Mouse (Mus musculus) testis, adult 2 months (tissue): ENCODE data around the gene Hist1h2ab. TPM values are rescaled to one million over a fixed set of nuclear protein-coding genes. Genes with fewer than 3 reads are reported as not detected.

Experiments used
- H3K27ac ChIP-seq: fragments of 200-500 bp; 2 replicates; pipeline ENCODE4 v1.5.1; 2012; ENCODE audit warnings: low read depth, low read length; ENCODE audit not compliant: control insufficient read depth, insufficient read depth
- H3K27me3 ChIP-seq: fragments of 200-500 bp; 2 replicates; pipeline ENCODE4 v1.6.1; 2012; ENCODE audit warnings: mild to moderate bottlenecking, low read length, moderate library complexity; ENCODE audit not compliant: control insufficient read depth, insufficient read depth
- H3K36me3 ChIP-seq: fragments of 200-500 bp; 2 replicates; pipeline ENCODE4 v1.6.1; 2012; ENCODE audit warnings: mild to moderate bottlenecking, low read length; ENCODE audit not compliant: control insufficient read depth, insufficient read depth
- H3K4me1 ChIP-seq: fragments of 200-500 bp; 2 replicates; pipeline ENCODE4 v1.6.1; 2012; ENCODE audit warnings: low read length; ENCODE audit not compliant: control insufficient read depth, insufficient read depth
- H3K4me3 ChIP-seq: fragments of 200-500 bp; 2 replicates; pipeline ENCODE4 v1.5.1; 2012; ENCODE audit warnings: low read depth, mild to moderate bottlenecking, low read length, moderate library complexity, mixed read lengths; ENCODE audit not compliant: control insufficient read depth
- CTCF ChIP-seq: fragments of 200-500 bp; IDR thresholded peaks from 2 replicates; pipeline ENCODE4 v1.5.1; 2012; ENCODE audit warnings: low read depth, mild to moderate bottlenecking, inconsistent platforms, low read length, moderate library complexity; ENCODE audit not compliant: control insufficient read depth, insufficient read depth, insufficient replicate concordance
- POLR2A ChIP-seq: fragments of 200-500 bp; IDR thresholded peaks from 2 replicates; pipeline ENCODE4 v1.6.1; 2012; ENCODE audit warnings: low read depth, mild to moderate bottlenecking, inconsistent platforms, low read length, moderate library complexity; ENCODE audit not compliant: control insufficient read depth
- polyA plus RNA-seq: library from polyadenylated mRNA; depleted of rRNA; stranded (reverse); fragments of >200 nt; gene quantifications from 2 replicates; pipeline ENCODE4 v1.2.3, GENCODE M21; 2012

The Hist1h2ab gene
- polyA plus RNA-seq, 1 experiment = 4.4 TPM

DNA sequence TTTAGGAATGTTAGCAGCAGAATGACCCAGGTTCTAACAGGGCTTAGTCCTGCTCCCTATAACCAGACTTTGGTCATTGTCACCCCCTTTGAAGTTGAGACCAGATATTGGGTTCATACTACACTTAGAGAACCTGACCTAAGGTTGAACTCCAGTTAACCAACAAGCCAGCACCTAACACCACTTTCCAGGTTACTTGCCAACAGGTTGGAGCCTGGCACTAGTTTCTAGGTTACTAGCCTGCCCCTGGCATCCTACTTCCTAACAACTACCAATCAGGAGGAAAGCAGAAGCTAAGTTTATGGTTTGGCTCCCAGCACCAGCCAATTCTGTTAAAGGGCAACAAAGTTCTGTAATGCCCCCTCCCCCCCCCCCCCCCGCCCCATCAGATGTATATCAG is 25.7 kb upstream of the Hist1h2ab start:
- Histone ChIP-seq H3K4me3 (no peak overlapping the region), H3K4me1 (peaks cover 3% of the 10 kb centered on the region; the same call in 1 of the 2 replicates), H3K36me3 (no peaks in the 10 kb centered on the region), H3K27ac (no peak overlapping the region), H3K27me3 (no peaks in the 10 kb centered on the region)
- TF ChIP-seq POLR2A = no peak
- no peak for TF ChIP-seq CTCF

DNA sequence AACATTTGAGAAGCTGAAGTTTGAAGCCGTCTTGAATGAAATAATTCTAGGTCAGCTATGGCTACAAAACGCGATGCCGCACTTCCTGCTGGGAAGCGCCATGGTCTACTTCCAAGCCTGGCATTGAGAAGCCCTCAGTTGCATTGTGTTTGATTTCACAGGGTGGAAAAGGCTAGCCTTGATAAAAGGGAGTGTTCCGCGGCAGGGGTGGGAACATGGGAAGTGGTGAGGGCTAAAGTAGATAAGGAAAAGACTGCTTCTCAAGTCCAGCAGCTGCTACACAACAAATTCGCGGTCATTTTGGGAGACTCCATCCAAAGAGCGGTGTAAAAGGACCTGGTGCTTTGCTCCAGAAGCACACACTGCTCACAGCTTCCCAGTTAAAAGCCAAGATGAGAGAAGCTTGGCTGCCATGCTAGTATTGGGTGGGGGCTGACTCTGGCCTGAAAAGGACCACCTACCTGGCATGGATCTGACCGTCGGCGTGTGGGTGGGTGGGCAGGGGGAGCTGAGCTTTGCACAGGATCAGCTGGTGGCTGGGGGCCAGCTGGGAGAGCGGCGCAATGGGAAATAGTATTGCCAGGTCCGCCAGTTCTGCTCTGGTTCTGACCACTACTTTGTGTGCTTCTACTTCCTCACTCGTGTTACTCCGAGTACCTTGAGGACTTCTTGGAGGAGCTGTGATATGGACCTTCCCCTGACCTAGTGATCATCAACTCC is 22.3 kb upstream of the Hist1h2ab start:
- Histone ChIP-seq H3K36me3 (no peaks in the 10 kb centered on the region), H3K4me3 (no peak overlapping the region), H3K27ac (no peak overlapping the region), H3K4me1 (peaks cover 3% of the 10 kb centered on the region; the same call in 1 of the 2 replicates), H3K27me3 (no peaks in the 10 kb centered on the region)
- no peak for TF ChIP-seq POLR2A

DNA sequence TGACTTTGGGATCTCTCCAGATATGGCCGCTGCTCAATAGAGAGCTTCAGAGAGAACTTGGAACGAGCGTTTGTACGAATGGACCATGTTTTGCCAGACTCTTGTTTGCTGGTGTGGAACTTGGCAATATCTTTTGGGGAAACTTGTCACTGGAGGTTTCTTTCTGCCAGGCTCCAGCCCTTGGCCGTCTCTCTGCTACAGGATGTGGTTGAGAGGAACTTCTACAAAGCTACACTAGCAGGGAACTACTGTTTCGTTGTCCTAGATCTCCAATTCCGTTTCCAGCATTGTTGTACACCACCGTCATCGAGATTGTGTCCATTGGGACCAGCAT is 21.8 kb upstream of the Hist1h2ab start:
- no peaks in the 10 kb centered on the region for H3K27me3 ChIP-seq
- TF ChIP-seq CTCF = no peak
- no peak for TF ChIP-seq POLR2A
- H3K4me3 ChIP-seq = no peak overlapping the region
- no peak overlapping the region for H3K27ac ChIP-seq
- peaks cover 3% of the 10 kb centered on the region; the same call in 1 of the 2 replicates for H3K4me1 ChIP-seq
- H3K36me3 ChIP-seq = no peaks in the 10 kb centered on the region

DNA sequence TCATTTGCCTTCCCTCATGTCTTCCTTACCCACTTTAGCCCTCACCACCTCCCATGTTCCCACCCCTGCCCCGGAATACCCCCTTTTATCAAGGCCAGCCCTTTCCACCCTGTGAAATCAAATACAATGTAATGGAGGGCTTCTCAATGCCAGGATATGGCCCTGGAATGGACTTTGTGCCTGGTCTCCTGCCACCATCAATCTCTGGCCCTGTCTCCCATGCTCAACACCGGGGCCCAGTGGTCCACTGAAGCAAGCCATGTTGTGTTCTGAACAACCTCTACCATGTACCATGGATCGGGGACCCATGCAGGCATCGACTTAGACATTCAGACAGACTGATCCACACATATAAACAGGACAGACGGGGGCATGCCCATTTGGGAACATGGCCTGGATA is 21.2 kb upstream of the Hist1h2ab start:
- H3K27ac ChIP-seq = no peak overlapping the region
- no peaks in the 10 kb centered on the region for H3K27me3 ChIP-seq
- TF ChIP-seq POLR2A (no peak), CTCF (no peak)
- H3K4me1 ChIP-seq = peaks cover 3% of the 10 kb centered on the region; the same call in 1 of the 2 replicates
- no peaks in the 10 kb centered on the region for H3K36me3 ChIP-seq
- H3K4me3 ChIP-seq = no peak overlapping the region

DNA sequence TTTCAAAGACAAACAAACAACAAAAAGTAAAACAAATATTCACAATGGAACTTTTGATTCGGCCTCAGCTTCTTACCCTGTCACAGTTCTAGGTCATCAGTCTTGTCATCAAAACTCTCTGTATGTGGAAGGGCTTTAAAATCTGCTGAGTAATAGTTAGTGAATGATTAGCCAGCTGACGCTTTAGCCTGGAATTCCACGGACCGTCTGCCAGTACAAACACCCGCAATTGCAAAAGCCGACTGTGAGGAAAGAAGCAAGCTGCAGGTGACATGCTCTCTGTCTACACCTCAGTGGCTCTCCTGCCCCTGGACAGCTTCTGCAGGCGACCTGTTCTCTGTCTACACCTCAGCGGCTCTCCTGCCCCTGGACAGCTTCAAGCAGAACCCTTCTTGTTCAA is 20.4 kb upstream of the Hist1h2ab start:
- H3K4me1 ChIP-seq = peaks cover 3% of the 10 kb centered on the region; the same call in 1 of the 2 replicates
- no peak overlapping the region for H3K4me3 ChIP-seq
- no peaks in the 10 kb centered on the region for H3K36me3 ChIP-seq
- no peak overlapping the region for H3K27ac ChIP-seq
- H3K27me3 ChIP-seq = no peaks in the 10 kb centered on the region
- TF ChIP-seq CTCF = no peak
- no peak for TF ChIP-seq POLR2A

DNA sequence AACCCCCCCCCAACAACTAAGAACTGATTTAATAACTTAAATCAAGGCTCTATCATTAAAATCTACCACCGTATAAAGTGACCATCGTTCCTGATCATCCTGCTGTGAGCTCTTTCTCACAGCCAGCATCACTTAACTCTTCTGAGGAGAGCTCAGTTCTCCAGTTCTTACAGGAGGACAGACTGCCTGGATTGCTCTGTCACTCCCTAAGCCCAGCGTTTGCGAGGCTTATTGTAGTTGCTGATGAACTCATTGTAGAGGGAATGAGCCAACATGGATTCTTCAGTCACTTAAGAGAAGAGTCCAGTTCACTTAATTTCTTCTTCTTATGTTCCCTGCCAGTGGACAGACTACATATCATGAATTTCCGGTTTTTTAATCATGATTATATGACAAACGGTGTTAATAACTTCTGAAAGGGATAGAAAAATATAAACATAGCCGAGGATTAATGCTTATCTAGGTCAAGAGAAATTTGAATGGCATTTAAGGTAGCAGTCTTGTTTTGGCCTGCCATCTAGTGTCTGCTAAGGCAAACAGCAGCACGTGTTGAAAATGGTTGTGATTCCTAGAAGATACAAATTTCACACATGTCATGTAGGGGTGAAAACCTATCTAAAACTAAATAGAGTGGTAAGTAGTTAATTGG is 18.6 kb upstream of the Hist1h2ab start:
- no peak for TF ChIP-seq CTCF
- no peak for TF ChIP-seq POLR2A

DNA sequence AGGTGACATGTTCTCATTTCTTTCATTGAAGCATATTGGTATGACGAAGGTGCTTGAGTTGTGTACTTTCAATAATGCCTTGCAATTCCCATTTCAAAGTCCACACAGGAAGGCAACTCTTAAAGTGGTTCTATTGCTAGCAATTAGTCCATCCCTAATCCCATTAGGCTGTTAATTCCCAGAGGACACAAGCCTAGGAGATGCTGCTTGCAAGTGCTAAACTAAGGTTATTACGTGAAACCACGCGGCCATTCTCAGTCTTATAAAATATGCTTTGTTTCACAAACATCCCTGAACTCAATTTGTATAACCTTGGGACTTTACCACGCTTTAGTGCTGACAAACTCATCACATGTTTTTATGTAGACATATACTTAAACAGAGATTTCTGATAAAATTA is 13.8 kb upstream of the Hist1h2ab start:
- Histone ChIP-seq H3K27ac (no peak overlapping the region), H3K27me3 (no peaks in the 10 kb centered on the region), H3K4me1 (peaks cover 7% of the 10 kb centered on the region), H3K36me3 (no peaks in the 10 kb centered on the region), H3K4me3 (no peak overlapping the region)
- TF ChIP-seq POLR2A = no peak
- no peak for TF ChIP-seq CTCF

More for the DNA sequence above, 18.6 kb upstream of the Hist1h2ab start:
- Histone ChIP-seq H3K4me3 (no peak overlapping the region), H3K27ac (no peak overlapping the region), H3K4me1 (peaks cover 3% of the 10 kb centered on the region; the same call in 1 of the 2 replicates), H3K36me3 (no peaks in the 10 kb centered on the region), H3K27me3 (no peaks in the 10 kb centered on the region)
